Mouse (Mus musculus) adrenal gland (tissue): ENCODE data around the gene Ssxb1.
"Not testable (repeated sequence)": the region's sequence is repeated elsewhere in the genome, so short reads cannot be mapped to it uniquely, and the experiment has no call there.

Source experiments
- intact Hi-C: fragments of 180-260 bp; cut with DNase I; formaldehyde crosslinking; loops from one replicate; pipeline ENCODE4 v1.15.1; 2025
- long read RNA-seq, 2 experiments: library from polyadenylated mRNA; unstranded; transcript quantifications; one replicate each; pipeline ENCODE4 v2.0.0; 2020; ENCODE audit warnings: borderline replicate concordance in 1 of 2; ENCODE audit not compliant: insufficient replicate concordance in 1 of 2

Gene Ssxb1
- long read RNA-seq, experiment 1, result 0 reads
- long read RNA-seq, experiment 2, result 0 reads

DNA sequence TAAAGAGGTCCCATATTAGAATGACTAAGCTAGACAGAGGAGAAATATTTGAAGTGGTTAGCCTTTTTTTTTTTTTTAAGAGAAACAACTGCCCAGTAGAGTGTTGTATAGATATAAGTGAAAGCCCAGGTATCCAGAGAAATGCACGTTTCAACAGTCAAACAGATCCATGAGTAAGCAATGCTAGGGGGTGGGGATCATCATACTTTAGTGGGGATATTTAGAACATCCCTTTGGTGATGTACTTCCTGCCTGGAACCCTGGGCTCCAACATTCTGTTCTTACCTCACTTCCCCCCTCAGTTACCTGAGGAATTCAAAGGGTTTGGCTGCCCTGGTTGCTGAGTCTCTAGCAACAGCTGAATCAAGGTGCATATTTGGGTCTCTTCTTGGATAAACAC is at the start of gene Ssxb1:
Gene Ssxb1, plus strand, starts transcription at position 301 of the 400 bp plus-strand sequence.
- intact Hi-C loops, result not testable (repeated sequence)

DNA sequence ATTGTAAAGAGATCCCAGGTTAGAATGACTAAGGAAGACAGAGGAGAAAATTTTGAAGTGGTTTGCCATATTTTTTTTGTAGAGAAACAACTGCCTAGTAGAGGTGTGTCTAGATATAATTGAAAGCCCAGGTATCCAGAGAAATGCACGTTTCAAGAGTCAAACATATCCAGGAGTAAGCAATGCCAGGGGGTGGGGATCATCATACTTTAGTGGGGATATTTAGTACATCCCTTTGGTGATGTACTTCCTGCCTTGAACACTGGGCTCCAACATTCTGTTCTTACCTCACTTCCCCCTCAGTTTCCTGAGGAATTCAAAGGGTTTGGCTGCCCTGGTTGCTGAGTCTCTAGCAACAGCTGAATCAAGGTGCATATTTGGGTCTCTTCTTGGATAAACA is 46.4 kb upstream of the Ssxb1 start, which contains the start of gene Ssxb9:
Gene Ssxb9, plus strand, starts transcription at position 301 of the 400 bp plus-strand sequence.
- intact Hi-C loops, result not testable (repeated sequence)

DNA sequence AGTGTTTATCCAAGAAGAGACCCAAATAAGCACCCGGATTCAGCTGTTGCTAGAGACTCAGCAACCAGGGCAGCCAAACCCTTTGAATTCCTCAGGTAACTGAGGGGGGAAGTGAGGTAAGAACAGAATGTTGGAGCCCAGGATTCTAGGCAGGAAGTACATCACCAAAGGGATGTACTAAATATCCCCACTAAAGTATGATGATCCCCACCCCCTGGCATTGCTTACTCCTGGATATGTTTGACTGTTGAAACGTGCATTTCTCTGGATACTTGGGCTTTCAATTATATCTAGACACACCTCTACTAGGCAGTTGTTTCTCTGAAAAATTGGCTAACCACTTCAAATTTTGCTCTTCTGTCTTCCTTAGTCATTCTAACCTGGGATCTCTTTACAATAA is 48.5 kb downstream of the Ssxb1 start, which contains the start of gene Ssxb2:
Gene Ssxb2, minus strand, starts transcription at position 101 of the 400 bp plus-strand sequence.
- intact Hi-C loops, result not testable (repeated sequence)
